Mouse (Mus musculus) megakaryocyte, embryonic 14.5 days (primary cell): ENCODE measurements around the gene Apobec2. TPM values are rescaled to one million over a fixed set of nuclear protein-coding genes. Genes with fewer than 3 reads are reported as not detected.

Source experiments
- H3K27me3 ChIP-seq: replicated peaks from 2 replicates; pipeline ENCODE3; 2012; ENCODE audit warnings: inconsistent platforms
- H3K36me3 ChIP-seq: replicated peaks from 2 replicates; pipeline ENCODE3; 2012; ENCODE audit warnings: low read length, inconsistent platforms, mixed read lengths
- H3K4me1 ChIP-seq: 2 replicates; pipeline ENCODE4 v1.6.1; 2012; ENCODE audit warnings: inconsistent platforms
- H3K4me3 ChIP-seq: replicated peaks from 2 replicates; pipeline ENCODE3; 2012; ENCODE audit warnings: moderate library complexity, mild to moderate bottlenecking, inconsistent platforms
- H3K9me3 ChIP-seq: 2 replicates; pipeline ENCODE4 v1.6.1; 2012; ENCODE audit warnings: inconsistent platforms
- FLI1 ChIP-seq: IDR thresholded peaks from 2 replicates; pipeline ENCODE4 v1.6.1; 2012; ENCODE audit warnings: low read length, inconsistent platforms, mixed read lengths
- GATA1 ChIP-seq: IDR thresholded peaks from 3 replicates; pipeline ENCODE4 v1.6.1; 2012; ENCODE audit warnings: mixed read lengths, low read length, inconsistent platforms, borderline replicate concordance
- polyA plus RNA-seq: library from polyadenylated mRNA; stranded (reverse); fragments of >175 nt; gene quantifications from 2 replicates; pipeline ENCODE4 v1.2.3, GENCODE M21; 2012; ENCODE audit warnings: low replicate concordance; ENCODE audit not compliant: insufficient read depth

Apobec2 gene
- polyA plus RNA-seq, 1 experiment = not detected

DNA sequence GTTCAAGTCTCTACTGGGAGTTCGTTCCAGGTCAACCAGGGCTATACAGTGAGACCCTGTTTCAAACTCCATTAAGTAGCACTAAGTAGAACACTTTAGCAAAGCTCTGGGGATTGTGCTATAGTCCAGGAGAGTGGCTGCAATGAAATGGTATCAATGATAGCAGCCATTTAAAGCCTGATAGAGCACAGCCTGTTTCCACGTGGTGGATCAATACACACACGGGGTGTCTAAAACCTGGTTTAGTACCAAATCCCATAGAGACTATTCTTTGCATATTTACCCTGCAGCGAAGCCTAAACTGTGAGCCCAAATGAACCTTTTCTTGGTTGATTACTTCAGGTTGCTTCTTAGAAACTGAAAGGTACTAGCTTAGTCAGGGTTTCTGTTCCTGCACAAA, 31.0 kb downstream of the Apobec2 start:
- no peak overlapping the region for H3K4me3 ChIP-seq
- peaks cover 83% of the 10 kb centered on the region for H3K4me1 ChIP-seq
- H3K27me3 ChIP-seq = no peaks in the 10 kb centered on the region
- peaks cover 85% of the 10 kb centered on the region for H3K36me3 ChIP-seq
- no peaks in the 10 kb centered on the region for H3K9me3 ChIP-seq
- TF ChIP-seq GATA1 = no peak
- TF ChIP-seq FLI1 = no peak

DNA sequence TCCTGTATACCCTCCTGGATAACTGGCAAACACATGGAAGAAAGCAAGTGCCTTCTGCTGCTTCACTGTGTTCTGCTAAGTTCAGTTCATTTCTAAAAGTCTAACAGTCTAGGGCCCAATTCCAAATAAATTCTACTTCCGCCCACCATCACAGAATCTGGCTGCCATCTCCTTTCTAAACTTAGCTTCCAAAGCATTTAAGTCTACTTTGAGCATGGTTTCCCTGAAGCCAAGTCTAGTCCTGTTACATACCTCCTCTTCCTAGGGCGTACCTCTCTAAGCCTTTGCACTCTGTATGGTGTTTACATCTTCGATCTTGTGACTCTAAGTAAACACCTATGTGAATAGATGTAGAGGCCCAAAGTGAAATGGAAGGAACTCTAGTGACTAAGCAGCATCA, 40.1 kb downstream of the Apobec2 start:
- Histone ChIP-seq H3K9me3 (no peaks in the 10 kb centered on the region), H3K27me3 (no peaks in the 10 kb centered on the region), H3K36me3 (peaks cover 100% of the 10 kb centered on the region), H3K4me1 (peaks cover 72% of the 10 kb centered on the region), H3K4me3 (no peak overlapping the region)
- TF ChIP-seq GATA1 (no peak), FLI1 (no peak)

DNA sequence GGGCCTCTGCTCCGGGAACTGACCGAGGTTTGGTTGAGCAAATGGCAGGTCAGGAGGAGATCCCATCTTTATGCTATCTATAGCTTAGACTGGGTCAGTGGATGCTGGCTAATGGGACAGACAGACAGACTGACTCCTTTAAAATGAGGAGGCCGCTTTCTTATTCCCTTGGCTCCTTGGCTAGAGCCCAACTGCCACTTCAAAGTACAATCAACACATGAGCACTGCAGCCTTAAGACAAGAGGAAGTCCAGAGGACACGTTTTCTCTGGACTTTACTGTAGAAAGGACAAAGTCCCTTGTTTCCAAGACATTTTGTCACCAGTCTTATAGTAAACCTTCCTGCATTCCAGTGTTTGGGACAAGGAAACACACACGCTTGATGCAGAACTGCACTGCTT, 41.3 kb downstream of the Apobec2 start:
- Histone ChIP-seq H3K9me3 (no peaks in the 10 kb centered on the region), H3K4me3 (no peak overlapping the region), H3K4me1 (peaks cover 61% of the 10 kb centered on the region), H3K36me3 (peaks cover 99% of the 10 kb centered on the region), H3K27me3 (no peaks in the 10 kb centered on the region)
- TF ChIP-seq GATA1 (no peak), FLI1 (no peak)

DNA sequence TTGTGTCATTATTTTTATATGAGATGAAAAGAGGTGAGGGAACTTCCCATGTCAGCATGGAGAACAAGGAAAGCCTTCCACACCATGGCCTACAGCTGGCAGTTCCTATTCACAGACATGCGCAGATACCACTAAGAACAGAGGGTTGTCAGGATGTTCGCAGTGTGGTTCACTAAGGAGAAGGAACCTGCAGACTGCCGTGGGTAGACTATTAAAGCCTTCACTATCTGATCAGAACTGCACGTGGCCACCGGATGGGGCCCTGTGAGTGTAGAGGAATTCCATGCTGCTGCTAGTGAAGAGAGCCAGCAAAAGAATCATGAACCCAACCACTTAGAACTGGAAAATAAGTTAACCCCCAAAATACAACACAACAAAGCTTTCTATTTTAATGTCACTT, 43.3 kb downstream of the Apobec2 start:
- H3K4me1 ChIP-seq = peaks cover 51% of the 10 kb centered on the region
- no peak overlapping the region for H3K4me3 ChIP-seq
- H3K9me3 ChIP-seq = no peaks in the 10 kb centered on the region
- peaks cover 99% of the 10 kb centered on the region for H3K36me3 ChIP-seq
- no peak for TF ChIP-seq GATA1
- H3K27me3 ChIP-seq = no peaks in the 10 kb centered on the region

DNA sequence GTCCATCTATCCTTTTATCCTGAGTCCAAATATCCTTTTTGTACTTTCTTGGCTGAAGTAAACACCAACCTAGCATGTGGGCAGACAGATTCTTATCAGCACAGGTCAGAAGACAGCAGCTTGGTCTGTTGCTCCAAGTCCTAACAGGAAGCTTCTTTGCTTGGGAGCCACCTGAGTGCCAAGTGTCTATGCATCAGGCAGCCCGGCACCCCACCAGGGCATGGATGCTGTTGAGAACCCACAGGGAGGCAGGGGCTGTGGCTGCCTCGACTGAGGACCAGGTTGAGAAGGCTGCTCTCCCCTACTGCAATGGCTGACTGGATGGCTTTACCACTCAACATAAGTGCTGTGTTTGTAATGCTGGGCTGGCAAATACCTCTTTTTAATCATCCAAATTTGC, 44.1 kb downstream of the Apobec2 start:
- H3K9me3 ChIP-seq = no peaks in the 10 kb centered on the region
- H3K36me3 ChIP-seq = peaks cover 99% of the 10 kb centered on the region
- no peaks in the 10 kb centered on the region for H3K27me3 ChIP-seq
- H3K4me3 ChIP-seq = no peak overlapping the region
- TF ChIP-seq FLI1 = no peak
- peaks cover 46% of the 10 kb centered on the region for H3K4me1 ChIP-seq

DNA sequence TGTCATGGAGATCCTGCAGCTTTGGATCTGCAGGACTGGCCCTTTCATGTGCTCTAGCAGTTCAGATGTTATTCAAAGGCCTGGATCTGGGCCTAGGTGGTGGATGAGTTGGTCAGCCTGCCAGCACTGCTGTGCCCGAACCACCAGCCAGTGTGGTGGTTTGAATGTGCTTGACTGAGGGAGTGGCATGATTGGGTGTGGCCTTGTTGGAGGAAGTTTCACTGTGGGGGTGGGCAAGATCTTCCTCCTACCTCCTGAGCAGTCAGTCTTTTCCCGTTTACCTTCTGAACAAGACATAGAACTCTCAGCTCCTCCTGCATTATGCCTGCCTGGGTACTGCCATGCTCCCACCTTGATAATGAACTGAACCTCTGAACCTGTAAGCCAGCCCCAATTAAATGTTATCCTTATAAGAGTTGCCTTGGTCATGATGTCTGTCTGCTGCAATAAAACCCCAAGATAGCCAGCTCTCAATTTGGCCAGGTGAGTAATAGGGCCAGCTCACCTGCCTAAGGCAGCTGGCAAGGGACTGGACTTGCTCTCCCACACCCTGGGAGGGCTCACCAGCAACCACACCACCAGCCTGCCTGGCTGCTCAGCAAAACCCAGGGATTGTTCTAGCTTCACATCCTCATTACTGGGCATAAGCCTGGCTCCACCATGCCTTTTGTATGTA, 46.8 kb downstream of the Apobec2 start:
- Histone ChIP-seq H3K4me3 (no peak overlapping the region), H3K4me1 (peaks cover 45% of the 10 kb centered on the region), H3K36me3 (peaks cover 99% of the 10 kb centered on the region), H3K27me3 (no peaks in the 10 kb centered on the region), H3K9me3 (no peaks in the 10 kb centered on the region)
- TF ChIP-seq GATA1 (no peak), FLI1 (no peak)

DNA sequence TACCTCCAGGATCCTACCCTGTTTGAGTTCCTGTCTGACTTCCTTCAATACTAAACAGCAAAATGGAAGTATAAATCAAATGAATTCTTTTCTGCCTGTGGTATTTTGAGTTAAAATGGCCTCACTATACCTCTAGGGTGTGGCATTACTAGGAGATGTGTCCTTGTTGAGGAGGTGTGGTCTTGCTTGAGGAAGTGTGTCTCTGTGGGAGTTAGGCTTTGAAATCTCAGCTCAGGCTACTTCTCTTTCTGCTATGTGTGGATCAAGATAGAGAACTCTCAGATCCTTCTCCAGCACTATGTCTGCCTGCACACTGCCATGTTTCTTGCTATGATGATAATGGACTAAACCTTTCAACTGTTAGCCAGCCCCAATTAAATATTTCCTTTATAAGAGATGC, 53.7 kb downstream of the Apobec2 start:
- Histone ChIP-seq H3K4me3 (no peak overlapping the region), H3K27me3 (no peaks in the 10 kb centered on the region), H3K9me3 (no peaks in the 10 kb centered on the region), H3K36me3 (peaks cover 73% of the 10 kb centered on the region), H3K4me1 (peaks cover 32% of the 10 kb centered on the region)
- TF ChIP-seq GATA1 = no peak
- no peak for TF ChIP-seq FLI1

DNA sequence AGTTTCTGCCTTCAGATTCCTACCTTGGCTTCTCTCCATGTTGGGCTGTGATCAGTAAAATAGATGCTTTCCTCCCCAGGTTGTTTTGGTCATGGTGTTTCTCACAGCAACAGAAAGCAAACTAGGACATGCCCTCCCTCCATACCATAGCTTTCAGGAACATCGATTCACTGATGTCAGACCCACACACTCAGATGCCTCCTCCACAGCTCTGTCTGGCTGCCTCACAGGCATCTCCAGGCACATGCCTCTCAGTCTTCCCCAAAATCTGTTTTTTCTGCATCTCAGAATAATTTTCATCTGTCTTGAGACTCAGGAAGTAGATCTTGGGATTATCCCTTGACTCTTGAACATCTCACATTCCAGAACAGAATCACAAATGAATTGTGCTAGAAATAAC, 56.6 kb downstream of the Apobec2 start:
- H3K27me3 ChIP-seq = no peaks in the 10 kb centered on the region
- peaks cover 36% of the 10 kb centered on the region for H3K4me1 ChIP-seq
- TF ChIP-seq FLI1 = no peak
- no peak for TF ChIP-seq GATA1
- H3K36me3 ChIP-seq = peaks cover 72% of the 10 kb centered on the region
- no peaks in the 10 kb centered on the region for H3K9me3 ChIP-seq
- no peak overlapping the region for H3K4me3 ChIP-seq

DNA sequence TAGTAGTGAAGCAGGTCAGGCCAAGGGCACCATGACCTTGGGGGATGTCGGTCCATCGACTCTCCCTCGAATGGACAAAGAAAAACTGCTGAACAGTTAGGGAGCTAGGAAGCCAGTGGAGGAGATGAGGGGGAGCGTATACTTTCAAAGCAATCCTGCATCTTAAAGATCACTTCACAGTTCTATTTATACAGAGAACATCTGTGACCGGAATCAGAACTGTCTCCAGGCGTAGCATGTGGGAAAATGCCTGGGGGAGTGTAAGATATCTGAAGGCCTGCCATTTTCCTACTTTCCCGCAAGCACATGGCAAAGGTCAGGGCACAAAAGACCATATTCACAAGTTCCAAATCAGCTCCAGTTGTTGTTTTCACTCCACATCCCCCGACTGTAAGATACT, 59.7 kb downstream of the Apobec2 start:
- Histone ChIP-seq H3K9me3 (no peaks in the 10 kb centered on the region), H3K4me3 (no peak overlapping the region), H3K36me3 (peaks cover 80% of the 10 kb centered on the region), H3K4me1 (peaks cover 45% of the 10 kb centered on the region), H3K27me3 (no peaks in the 10 kb centered on the region)
- TF ChIP-seq GATA1 = no peak
- TF ChIP-seq FLI1 = no peak

DNA sequence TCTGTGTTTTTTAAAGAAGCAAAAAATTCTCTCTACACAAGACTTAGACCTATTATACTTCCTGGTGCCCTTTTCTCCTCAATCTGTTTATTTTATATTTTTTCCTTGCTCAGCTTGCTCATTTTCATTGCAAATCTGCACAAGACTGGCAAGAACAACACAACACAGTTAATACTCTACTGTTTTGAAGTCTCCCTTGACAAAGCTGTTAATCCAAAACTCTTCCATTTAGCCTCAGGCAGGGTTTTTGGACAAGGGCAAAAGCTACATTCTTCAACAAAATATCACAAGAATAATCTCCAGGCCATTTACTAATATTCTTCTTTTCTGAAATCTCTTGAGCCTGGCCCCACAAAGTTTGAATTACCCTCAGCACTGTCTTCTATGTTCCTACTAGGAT, 61.1 kb downstream of the Apobec2 start:
- no peak for TF ChIP-seq GATA1
- TF ChIP-seq FLI1 = no peak
- Histone ChIP-seq H3K27me3 (no peaks in the 10 kb centered on the region), H3K4me3 (no peak overlapping the region), H3K36me3 (peaks cover 90% of the 10 kb centered on the region), H3K4me1 (peaks cover 58% of the 10 kb centered on the region), H3K9me3 (no peaks in the 10 kb centered on the region)

Other genes with a start within 250 kb of the Apobec2 start
- gene Trem1, start 200.2 kb downstream of the Apobec2 start, polyA plus RNA-seq = 0.07 TPM in 1 of 2 replicates, not detected in the other
- gene Trem3, start 185.2 kb downstream of the Apobec2 start, polyA plus RNA-seq = 0.12 TPM in 1 of 2 replicates, not detected in the other
- gene Treml4, start 168.6 kb downstream of the Apobec2 start, polyA plus RNA-seq = 3.6 TPM in 1 of 2 replicates, not detected in the other
- 38.9 and 51.5 TPM in 2 replicates for gene Treml2, start 133.4 kb downstream of the Apobec2 start, polyA plus RNA-seq
- gene B430306N03Rik, start 116.8 kb downstream of the Apobec2 start, polyA plus RNA-seq = 0.94 TPM in 1 of 2 replicates, not detected in the other
- gene Trem2, start 86.5 kb downstream of the Apobec2 start, polyA plus RNA-seq = 45.6 and 176 TPM in 2 replicates
- gene Treml1, start 73.0 kb downstream of the Apobec2 start, polyA plus RNA-seq = 538 and 669 TPM in 2 replicates
- 12.7 and 14.4 TPM in 2 replicates for gene Nfya, start 23.0 kb downstream of the Apobec2 start, polyA plus RNA-seq
- gene Oard1, start 22.9 kb downstream of the Apobec2 start, polyA plus RNA-seq = 4.4 and 14.6 TPM in 2 replicates
- not detected in 2 replicates for gene Tspo2, start 18.6 kb upstream of the Apobec2 start, polyA plus RNA-seq
- gene Unc5cl, start 22.0 kb upstream of the Apobec2 start, polyA plus RNA-seq = not detected in 2 replicates